Mouse (Mus musculus) liver (tissue): ENCODE data around the gene Plekhh1.
"Not testable (repeated sequence)": the region's sequence is repeated elsewhere in the genome, so short reads cannot be mapped to it uniquely, and the experiment has no call there.

Experiments
- DNase-seq: peaks from one replicate; pipeline ENCODE4 v3.0.0-alpha.2; 2020; ENCODE audit warnings: mixed read lengths

Gene Plekhh1

DNA sequence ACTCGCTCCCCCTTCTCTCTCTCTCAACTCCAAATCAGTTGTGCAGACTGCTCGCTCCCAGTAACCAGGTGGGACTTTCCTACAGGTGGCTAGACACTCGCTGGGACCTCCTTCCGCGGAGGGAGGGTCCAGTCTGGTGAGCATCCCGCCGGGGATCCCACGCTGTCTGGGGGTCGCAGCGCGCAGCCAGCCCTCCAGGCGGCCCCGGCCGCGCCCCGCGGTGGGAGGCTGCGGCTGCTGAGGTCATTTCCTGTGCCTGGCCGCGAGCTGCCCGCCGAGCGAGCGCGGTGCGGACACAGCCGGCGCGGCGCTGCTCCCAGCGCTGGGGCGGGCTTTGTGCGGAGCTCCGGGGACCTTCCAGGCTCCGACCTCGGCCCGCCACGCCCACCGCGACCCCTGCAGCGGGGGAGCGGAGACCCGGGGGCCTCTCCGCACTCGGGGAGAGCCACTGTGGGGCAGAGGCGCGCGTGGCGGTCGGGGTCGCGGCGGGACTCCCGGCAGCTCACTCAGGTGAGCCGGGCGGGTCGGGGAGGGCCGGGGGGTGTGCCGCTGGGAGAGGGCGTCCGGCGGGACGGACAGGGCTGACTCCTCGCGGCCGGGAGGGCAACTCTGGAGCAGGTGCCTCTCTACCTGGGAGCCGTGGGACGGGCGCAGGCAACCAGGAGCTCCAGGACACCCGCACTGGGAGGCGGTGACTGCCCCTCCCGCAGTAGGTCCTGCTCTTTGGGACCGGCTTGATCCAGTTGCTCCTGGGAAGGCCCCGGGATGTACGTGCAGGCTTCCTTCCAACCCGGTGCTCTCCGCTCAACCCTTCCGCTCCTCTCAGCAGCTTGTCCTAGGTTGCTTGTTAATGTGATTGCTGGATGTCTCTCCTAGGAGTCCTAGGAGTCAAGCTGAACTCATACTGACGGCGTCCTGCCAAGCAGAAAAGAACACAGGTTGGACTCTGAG, at the start of gene Plekhh1:
Plekhh1 (plus strand) TSS at position 253 of the 951 bp plus-strand sequence.
- DNase-seq, result peak; percentile 40

GRCm38 (mm10) chr12:78980683-78981091, 48.3 kb upstream of the Plekhh1 start:
- peak; percentile 25 for DNase-seq

DNA sequence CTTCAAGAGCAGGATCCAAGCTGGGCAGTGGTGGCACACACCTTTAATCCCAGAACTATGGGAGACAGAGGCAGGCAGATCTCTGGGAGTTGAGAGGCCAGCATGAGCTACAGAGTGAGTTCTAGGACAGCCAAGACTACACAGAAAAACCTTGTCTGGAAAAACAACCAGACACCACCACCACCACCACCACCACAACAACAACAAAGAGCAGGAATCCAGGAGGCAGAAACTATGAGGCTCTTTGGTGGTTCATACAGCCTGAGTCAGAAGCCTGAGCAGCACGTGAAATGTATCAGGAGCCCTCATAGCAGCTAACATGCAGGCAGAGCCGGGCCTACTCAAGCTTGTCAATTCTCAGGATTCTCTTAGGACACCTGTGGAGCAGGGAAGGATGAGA, 47.8 kb upstream of the Plekhh1 start:
- no peak for DNase-seq

DNA sequence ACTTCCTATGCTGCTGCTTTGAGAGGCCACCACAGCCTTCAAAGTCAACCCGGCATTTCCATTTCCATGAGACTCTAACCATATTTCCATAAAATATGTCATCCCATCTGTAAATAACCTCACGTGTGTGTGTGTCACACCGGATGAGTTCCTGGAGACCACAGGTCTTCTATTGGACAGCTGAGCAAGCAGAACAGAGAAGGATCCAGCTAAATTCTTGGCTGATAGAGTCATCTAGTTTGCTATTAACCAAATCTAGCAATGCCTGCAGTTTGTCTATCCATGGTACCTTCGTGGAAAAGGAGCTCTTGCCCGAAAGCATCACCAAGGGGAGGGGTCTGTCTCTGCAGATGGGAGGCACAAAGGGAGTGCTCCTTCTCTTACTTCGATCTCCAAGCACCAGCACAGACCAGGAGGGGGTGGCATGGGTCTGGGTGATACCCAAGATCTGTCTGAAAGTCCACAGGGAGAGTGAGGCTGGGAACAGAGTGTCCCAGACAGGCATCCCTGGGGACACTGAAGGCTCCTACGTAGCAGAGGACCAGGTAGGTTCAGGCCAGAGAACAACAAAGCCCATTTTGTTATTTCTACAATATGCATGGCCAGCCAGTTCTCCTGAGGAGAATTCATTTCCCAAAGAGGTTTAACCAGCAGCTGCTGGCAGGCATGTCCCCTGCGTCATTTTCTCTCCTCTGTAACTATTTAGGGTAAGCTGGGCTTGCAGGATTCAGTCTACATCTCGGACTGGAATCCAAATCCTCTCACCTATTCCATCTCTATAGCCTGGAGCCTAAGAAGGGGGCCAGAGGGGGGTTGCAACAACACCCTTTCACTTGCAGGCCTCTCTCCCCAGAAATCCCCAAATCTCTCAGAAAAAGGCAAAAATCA, 46.8 kb upstream of the Plekhh1 start:
- DNase-seq, result no peak

- DNase-seq, result peak; percentile 11
These were observed 45.5 kb upstream of the Plekhh1 start for GRCm38 (mm10) chr12:78983296-78984034.

- DNase-seq, result no peak
These were observed 44.9 kb upstream of the Plekhh1 start for GRCm38 (mm10) chr12:78984035-78984432.

GRCm38 (mm10) chr12:78987581-78988081, 41.3 kb upstream of the Plekhh1 start:
- DNase-seq, result no peak

- no peak for DNase-seq
These were observed 32.7 kb upstream of the Plekhh1 start for GRCm38 (mm10) chr12:78996271-78996670.

GRCm38 (mm10) chr12:78996711-78997110, 32.3 kb upstream of the Plekhh1 start:
- DNase-seq, result no peak

DNA sequence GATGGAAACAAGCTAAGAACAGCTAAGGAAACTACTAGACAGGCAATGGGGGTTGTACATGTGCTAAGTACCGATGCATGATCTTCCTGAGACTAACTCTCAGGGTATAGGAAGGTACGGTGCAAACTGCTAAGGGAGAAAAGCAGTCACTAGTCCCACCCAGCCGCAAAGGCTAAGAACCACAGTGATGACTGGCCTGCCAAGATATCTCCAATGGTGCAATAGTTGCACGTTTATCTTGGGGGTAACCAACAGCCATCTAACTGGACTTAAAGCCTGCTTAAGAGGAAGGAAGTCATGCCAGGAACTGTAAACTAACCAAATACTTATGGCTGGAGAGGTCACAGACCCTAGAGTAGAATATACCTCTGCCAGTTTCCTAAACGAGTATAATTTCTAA, 26.6 kb upstream of the Plekhh1 start:
- DNase-seq, result peak; percentile 41

- no peak for DNase-seq
These were observed 26.0 kb upstream of the Plekhh1 start for GRCm38 (mm10) chr12:79002978-79003377.

GRCm38 (mm10) chr12:79005456-79005855, 23.5 kb upstream of the Plekhh1 start:
- no peak for DNase-seq

DNA sequence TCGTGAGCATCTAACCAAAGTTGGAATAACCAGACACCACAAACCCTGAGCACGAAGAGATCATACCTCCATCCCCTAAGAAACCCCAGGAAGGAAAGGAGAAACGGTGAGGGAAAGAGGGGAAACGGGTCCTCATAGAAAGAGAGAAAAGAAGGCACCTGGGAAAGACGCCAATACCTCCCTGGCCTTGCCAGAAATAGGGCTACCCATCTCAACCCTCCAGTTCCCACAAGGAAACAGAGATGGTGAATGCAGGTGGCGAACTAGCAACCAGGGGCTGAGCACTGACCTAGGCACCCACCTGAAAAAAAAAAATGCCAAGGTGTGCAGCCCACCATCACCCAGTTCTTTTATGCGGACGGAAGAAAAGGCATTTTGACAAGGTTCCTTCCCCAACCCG, 22.9 kb upstream of the Plekhh1 start:
- DNase-seq, result no peak

DNA sequence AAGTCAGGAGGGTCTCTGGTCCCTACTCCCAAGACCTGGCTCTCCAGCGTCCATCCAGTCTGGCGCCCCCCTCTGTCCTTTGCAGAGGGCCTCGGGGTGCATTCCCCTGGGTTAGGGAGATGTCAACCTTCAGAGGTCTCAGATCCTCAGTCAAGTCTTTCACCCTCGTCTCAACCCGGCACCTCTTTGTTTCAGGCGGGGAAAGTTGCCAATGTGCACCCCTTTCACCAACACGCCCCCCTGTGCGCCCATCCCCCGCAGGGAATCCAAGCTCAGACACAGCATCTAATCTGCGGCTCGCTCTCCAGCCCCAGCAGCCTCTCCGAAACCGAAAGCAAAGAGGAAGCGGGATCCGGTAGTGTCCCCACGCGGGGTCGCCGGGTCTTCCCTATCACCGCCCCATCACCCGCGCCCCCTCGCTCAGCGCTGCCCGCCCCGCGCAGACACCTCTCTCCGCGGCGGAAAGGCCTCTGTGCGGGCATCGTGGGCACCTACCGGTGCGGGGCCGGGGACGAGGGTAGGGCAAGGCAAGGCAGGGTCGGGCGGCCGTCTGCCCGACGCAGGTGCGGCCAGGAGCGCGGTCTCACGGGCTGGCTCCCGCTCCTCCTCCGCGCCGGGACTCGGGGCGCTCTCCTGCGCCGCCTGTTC, 22.4 kb upstream of the Plekhh1 start:
- peak; percentile 40 for DNase-seq

DNA sequence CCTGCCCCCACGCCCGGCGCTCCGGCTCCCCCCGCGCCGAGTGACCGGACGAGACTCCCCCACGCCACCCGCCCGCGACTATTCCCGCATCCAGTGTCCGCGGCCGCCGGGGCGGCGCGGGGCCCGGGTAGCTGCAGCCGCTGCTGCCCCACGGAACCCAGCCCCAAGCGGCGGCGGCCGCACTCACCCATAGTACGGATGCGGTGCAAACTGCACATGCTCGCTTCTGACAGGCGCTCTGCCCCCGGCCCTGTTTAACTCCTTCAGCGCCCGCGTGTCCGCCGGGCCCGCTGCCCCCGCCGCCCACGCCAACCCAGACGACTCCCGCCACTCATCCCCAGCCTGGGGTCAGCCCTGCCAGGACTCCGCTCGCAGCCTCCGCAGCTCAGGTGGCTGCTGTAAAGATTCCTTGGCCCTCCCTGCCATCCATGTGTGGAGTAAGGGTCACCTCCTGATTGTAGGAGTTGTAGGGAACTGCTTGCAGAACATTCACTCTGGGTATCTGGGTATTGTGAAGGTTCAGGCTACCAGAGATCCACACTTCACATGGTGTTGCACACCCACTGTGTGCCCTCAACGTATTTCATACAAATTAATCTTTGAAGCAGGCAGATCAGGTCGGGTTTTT, 21.7 kb upstream of the Plekhh1 start, which contains the start of gene Tmem229b:
Tmem229b (minus strand) TSS at position 502 of the 628 bp plus-strand sequence.
- peak; percentile 38 for DNase-seq

DNA sequence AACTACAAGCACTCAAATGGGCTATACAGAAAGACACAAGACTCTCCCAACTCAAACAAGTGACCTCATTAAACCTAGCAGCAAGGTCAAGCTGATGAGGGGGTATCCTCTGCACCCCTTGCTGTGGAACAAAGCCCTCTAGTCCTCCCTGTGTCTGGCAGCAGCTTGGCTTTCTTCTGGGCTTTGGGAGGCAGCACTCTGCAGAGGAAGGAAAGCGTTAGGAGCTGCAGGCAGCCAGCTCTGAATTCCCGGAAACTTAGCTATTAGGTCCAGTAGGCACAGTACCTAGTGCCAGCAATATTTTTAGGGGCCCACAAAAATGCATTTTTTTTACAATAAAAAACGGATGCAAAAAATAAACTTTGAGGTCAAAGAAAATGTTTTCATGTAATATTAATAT, 18.4 kb upstream of the Plekhh1 start:
- DNase-seq, result no peak

DNA sequence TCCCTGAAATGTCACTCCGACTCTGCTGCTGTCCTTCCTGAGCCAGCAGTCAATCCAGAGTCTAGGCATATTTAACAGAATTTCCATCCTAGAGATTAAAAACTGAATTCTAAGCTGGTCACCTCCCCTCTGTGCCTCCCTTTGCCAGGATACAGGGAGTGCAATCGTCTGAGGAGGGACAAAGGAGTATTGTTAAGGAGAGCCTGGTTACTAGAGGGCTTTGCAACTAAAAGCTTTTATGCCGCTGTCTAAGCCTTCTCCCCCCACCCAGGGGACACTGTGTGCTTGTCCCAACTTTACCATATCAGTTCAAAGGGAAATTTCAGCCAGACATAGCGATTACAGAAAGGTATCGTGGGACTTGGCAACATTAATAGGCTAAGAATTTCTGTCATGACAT, 12.9 kb upstream of the Plekhh1 start:
- DNase-seq, result no peak

DNA sequence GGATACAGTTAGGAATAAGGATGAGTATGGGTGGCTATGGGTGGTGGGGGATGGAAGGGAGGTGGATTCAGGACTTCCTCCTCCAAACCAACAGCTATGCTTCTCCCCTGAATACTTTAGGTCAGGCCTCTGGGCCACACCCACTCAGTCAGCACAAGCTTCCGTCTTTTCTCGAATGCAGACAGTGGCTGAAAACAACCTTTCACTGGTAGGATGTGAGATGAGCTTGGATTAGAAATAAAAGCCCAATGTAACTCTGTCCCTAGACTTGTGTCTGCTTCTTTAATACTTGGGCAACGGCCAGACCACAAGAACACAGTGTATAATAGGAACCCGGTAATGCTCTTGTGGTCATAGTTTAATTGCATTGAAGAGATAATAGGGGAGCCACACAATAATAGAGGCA, 11.0 kb upstream of the Plekhh1 start:
- DNase-seq, result peak; percentile 31

- no peak for DNase-seq
These were observed 7.1 kb upstream of the Plekhh1 start for GRCm38 (mm10) chr12:79021902-79022301.

- DNase-seq, result peak; percentile 46
These were observed 6.1 kb upstream of the Plekhh1 start for GRCm38 (mm10) chr12:79022882-79023281.

GRCm38 (mm10) chr12:79027526-79027925, 1.4 kb upstream of the Plekhh1 start:
- DNase-seq, result not testable (repeated sequence)
